Mouse (Mus musculus): Measurements from ENCODE around the gene Tead1.

DNA sequence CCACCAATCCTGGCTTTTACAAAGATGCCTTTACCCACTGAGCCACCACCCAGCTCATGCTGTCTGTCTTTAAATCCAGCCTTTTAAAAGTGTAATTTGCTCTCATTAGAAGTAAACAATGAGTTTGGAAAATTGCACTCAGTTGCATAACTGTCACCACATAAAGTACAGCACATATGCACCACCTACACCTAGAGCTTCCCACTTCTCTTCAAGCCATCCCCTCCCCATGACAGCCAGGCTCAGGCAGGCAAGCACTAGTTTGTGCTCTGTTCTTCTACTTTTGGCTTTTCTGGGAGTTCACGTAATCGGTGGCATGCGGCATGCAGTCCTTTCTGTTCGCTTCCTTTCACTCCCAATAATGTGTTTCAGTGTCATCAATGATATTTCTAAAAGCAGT lies 236.5 kb downstream of the Tead1 start:
- no peak for TF ChIP-seq POLR2A (IDR thresholded peaks at IDR 0.05; ENCODE audit: insufficient read depth, low read depth, low read length)
- TF ChIP-seq CTCF (IDR thresholded peaks at IDR 0.05; ENCODE audit: insufficient read depth, low read depth, low read length), result no peak
